Mouse (Mus musculus) lung, postnatal 14 days (tissue): ENCODE data around the gene Glul.
"Not testable (repeated sequence)": the region's sequence is repeated elsewhere in the genome, so short reads cannot be mapped to it uniquely, and the experiment has no call there.

Source experiments
- DNase-seq: peaks from one replicate; pipeline ENCODE4 v3.0.0; 2021

Gene Glul

DNA sequence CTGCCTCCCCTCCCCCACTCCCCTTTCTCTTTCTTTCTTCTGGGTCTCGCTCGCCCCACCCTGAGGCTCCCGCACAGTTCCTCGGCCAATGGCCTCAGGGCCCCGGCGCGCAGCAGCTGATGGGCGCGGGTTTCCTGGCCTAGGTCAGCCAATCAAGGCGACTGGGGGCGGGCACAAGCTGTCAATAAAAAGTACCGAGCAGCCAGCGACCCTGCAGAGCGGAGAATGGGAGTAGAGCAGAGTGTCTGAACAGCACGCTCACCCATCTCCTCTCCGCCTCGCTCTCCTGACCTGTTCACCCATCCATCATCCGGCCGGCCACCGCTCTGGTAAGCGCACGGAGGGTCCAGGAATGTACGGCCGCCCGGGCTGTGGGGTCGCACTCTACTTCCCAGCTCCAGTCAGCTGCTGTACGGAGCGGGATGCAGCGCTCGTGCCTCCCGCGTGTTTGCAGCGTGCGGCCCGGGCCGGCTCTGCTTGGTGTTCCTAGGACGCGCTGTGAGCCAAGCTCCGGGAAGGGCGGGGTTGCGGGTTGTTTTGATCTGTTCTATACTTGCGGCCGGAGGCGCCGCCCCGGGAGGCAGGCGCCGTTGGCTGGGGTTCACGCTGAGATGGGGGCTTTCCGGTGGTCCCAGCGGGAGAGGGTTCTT, at the start of gene Glul, which contains the start of gene Teddm2:
Glul (plus strand) TSS at position 214 of the 650 bp plus-strand sequence.
Teddm2 (minus strand) TSS at position 498 of the 650 bp plus-strand sequence.
- peak; percentile 97 for DNase-seq

DNA sequence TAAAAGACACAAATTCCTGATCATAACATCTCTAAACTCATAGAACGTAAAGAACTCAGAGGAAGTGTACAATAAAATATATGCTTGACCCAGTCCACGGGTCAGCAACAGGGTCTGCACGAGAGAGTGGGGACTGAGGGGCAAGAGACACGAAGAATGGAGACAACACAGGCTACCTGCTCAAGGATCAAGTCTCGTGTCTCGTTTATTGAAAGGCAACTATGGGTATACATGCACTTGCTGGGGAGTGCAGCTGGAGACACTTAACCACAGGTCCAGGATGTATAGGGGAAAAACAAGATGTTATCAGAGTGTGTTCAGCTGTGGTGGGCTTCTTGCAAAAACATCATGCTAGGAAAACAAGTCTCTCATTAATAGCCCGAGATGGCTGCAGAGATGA, 47.0 kb upstream of the Glul start:
- not testable (repeated sequence) for DNase-seq

DNA sequence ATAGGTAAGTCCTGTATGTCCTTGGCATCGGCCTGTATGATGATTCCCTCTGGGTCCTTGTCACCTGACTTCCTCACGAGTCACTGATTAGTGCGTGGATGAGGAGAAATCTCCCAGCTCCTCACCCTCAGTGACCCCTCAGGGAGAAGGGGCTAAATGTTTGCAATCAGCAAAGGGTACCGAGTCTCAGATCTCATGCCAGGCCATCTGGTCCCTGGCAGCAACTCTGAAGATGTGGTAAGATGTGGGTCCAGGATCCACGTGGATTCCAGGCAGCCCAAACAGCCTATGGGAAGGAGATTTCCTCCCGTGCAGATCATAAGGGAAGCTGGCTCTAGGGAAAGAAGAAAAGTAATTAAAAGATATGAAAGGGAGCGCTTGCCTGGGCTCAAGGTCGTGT, 43.8 kb upstream of the Glul start:
- DNase-seq = no peak

DNA sequence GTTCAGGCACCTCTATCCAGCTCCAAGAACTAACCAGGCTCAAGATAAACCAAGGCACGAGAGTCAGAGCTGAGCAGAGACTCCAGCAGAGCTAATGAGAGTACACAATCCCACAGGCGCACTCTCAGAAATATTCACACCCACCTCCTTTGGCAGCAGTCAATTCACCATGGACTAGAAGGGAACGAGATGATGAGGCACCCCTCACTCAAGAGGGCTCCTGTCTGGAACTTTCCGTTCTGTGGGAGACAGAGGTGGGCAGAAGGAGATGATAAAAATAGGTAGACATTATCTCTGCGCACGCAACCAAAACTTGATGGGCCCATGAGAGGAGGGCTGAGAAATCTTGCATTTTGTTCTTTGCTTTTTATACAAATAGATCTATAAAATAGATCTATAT, 25.7 kb upstream of the Glul start, which contains the start of gene Teddm1b:
Teddm1b (plus strand) TSS at position 301 of the 400 bp plus-strand sequence.
- DNase-seq = no peak

DNA sequence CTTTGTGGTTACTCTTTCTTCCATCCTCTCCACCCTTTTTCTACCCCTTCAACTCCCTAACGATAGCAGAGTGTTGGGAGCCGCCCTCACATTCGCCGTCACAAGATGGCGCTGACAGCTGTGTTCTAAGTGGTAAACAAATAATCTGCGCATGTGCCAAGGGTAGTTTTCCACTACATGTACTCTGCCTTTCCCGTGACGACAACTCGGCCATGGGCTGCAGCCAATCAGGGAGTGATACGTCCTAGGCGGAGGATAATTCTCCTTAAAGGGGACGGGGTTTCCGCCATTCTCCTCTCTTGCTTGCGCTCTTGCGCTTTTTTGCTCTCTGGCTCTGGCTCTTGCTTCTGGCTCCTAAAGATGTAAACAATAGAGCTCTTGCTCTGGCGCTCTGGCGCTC, 19.4 kb upstream of the Glul start:
- not testable (repeated sequence) for DNase-seq

DNA sequence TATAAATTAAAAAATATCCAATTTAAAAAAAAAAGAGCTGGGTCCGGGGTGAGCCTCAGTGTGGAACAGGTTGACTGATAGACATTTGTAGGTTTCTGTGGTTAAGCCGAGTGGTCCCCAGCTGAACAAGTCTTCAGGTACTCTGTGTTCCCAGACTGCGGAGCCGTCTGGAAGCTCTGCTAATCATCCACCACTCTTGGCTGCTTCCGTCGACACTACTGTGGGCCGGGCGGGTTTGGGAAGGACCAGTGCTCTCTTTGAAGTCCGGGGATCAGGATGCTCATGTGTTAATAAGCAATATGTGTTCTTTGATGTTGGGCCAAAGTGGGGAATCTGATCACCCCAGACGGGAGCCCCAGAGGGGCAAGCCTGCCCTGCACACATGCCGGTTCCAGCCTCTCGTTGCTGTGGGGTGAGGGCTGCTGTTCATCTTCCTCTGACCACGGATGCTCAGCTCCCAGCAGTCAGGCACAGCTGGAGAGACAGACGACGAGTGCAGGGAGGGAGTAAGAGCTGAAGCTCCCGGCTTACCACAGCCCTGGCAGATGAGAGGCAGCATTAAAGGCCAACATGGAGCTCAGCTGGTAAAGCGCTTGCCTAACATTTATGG, 13.6 kb upstream of the Glul start:
- DNase-seq = no peak

DNA sequence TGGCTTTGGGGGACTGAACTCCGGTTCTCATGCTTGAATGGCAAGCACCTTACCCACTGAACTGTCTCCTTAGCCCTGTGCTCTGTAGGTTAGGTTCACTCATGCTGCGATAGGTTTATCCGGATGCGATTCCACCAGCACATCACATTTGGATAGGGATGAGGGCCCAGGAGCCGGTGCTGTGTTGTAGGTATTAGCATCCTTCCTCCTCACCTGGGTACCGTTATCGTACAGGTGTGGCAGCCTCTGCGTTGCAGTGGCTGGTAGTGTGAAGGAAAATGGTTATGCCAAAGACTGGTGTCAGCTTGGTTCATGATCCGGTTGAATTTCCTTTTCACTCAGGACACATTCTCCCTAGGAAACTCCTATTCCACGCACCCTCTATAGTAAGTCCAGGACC, 9.6 kb upstream of the Glul start:
- no peak for DNase-seq

DNA sequence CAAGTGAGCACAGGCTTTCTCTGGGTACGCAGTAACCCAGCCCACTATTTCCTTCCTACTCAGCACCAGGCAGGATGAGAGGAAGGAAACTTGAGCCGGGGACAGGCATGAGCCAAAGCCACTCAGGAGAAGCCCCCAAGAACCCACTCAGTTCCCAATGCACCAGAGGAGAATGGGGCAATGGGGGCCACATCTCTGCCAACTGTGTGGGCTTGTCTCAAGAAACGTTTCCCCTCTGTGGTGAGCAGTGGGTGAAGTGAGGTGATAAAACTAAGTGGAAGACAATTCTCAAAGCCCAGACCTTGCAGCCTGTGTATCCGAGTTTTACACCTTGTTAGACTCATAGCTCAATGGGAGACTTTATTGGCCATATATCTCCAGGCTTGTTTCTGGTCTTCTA, 8.3 kb upstream of the Glul start, which contains the start of gene Teddm1a:
Teddm1a (plus strand) TSS at position 301 of the 400 bp plus-strand sequence.
- DNase-seq = no peak

DNA sequence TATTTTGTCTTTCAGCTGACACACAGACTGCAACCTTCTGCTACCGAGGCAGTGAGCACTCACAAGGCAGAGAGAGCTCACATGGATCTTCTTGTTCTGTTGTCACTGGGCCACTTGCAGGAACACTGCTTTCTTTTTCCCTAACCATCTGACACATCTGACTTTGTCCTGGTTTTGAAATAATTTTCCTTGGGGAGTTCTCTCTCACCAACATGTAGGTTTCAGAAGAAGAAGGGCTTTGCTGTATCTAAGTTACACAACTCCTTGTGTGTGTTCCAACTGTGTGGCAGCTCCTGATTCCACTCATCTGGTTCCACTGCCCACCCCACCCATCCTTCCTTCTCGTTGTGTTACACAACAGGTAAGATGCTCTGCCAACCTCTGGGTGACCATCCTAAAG, 6.0 kb upstream of the Glul start:
- DNase-seq = no peak

DNA sequence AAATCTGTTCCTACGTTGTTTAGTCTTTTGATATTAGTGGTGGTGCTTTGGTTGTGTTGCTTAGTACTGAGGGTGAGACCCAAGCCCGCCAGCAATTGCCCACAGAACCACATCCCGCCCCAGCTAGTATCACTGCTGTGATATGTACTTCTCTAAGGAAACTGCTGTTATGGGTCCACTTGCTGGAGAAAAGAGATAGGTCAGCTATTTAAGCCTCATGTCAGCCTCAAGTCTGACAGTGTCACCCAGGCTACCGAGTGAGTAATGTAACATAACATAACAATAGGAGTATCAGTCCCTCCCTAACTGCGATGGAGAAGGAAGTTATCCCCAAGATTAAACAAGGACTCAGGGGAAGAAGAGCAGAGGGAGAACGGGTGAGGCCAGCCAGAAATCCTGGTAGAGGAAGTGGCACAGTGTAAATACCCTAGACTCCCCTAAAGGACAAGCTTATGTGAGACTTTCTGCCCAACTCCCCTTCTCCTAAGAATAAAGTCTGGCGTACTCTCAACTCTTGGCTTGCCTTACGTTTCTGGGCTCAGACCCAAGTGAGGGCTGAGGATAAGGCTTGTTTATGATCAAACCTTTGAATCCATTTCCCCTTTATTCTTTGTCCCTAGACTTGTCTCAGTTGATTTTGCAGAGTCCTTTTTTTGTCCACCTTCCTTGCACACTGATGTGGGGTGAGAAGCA, 5.4 kb upstream of the Glul start:
- no peak for DNase-seq

DNA sequence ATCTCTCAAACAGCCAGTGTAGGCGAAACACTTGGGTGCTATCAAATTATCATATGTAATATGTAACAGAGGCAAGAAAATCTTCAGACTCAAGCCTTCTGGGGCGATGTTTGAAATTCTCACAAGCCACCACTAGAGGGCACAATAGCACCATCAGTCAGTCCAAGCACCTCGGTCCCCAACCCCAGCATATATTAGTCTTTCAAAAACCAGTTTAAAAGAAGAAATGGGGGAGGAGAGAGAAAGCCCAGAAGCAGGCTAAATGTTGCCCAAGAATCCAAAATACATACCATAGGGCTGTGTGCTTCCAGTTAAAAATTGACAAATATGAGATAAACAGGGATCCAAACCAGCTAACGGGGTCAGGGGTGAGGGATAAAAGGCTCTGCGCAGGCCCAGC, 4.8 kb upstream of the Glul start:
- peak; percentile 80 for DNase-seq

DNA sequence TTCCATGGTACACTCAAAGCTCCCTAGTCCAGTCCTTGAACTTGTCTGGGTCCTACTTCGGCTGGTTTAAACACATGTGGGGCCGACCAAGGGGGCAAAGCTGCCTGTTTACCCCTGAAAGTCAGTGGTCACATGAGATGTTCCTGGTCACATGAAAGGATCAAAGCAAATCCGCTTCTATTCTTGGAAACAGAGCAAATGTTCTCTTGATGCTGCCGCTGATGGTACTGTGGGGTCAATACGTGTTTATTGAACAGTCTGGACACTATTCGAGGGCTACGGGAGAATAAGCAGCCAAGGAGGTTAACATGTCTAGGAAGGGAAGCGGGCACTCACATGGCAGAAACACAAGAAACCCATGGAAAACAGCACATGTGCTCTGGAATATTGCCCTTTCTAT, 2.5 kb upstream of the Glul start:
- no peak for DNase-seq

DNA sequence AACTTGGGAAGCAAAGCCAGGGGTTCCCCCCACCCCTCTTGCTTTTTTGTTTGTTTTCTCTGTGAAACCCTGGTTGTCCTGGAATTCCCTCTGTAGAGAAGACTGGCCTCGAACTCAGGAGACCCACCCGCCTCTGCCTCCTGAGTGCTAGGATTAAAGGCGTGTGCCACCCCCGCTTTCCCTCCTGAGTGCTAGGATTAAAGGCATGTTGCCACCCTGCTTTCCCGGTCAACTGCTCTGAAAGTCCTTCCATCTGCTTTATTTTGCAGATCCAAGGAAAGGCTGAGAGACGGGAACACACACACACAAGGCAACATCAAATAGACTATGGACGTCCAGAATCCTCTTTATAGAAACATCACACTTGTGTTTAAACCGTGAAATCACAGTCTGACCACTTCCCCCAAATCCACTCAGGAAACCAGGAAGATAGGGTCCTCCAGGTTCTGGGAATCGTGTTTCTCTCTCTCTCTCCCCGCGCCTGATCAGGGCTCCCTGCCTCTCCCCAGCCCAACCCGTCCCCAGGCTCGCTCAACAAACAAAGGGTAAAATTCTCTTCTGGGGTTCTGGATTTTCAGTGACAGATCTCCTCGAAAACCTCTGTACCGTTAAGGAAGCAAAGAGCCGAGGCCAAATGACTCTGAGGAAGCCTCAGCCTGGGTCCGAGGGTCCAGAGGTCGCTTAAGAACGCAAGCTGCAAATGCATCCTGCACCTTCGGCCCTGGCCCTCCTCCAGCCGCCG, 584 bp upstream of the Glul start:
- DNase-seq = no peak

DNA sequence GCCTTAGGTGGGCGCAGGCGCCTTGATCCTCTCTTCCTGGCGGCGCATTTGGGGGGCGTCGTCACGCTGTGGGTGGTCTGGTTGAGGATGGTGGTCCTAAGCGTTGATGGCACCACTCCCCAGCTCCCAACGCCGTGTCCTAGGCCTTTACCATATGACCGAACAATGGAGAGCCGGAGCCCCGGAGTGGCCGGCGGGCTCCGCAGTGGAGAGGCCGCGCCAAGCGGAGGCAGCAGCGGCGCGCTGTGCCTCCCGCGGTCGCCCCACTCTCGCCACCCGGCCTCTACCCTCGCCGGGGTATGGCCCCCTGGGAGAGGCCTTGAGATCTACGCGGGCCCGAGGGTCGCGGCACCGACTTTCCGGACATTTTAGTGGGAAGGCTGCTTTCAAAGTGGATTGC, 637 bp downstream of the Glul start:
- peak; percentile 43 for DNase-seq

DNA sequence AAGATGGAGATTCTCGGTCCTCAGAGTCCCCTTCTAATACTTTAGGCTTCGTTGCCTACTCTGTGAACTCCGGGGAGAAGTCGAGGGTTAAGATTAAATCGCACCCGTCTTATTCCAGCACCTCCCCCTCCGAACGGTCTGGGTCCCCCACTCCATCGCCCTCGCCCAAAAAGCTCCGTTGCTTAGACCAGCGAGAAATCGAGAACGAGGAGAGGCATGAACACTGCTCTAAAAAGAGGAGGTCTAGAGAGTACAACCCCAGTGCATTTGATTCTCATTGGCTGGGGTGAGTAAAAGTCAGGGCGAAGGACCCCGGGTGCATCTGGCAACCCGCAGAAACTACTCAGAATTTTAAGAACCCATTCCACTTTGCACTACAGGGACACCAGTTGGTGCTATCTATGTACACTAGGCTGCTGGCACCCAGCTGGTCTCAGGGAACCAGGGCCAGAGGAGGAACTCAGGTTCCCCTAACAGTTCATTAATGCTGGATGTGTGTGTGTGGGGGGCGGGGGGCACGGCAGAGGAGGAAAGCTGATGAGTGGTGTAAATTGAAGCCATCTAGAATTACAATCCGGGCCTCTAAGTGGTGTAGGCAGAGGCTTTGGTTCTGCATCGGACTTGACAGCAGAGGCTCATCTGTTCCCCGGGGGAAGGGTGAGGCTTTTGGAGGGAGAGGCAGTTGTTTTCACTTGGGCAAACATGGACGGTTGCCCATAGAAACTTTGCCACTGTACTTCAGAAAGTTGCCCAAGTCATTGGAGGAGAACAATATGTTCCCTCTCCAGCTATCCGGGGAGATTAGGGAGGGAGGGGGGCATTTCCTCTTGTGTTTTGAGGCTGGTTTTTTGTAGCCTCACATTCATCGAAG, 1.4 kb downstream of the Glul start:
- DNase-seq = peak; percentile 79

DNA sequence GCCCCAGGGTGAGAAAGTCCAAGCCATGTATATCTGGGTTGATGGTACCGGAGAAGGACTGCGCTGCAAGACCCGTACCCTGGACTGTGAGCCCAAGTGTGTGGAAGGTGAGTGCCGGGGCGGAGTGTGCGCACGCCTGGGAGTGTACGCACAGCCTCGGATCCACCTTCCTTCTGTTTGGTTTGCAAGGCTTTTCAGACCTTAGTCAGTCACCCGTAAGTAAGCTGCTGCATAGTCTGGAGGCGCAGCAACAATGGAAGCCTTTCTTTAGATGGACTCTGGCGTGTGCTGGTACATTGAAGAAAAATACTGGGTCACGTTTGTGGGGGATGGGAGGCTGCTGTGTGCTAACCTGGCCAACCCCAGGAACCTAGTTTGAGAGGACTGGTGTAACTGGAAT, 3.3 kb downstream of the Glul start:
- no peak for DNase-seq

DNA sequence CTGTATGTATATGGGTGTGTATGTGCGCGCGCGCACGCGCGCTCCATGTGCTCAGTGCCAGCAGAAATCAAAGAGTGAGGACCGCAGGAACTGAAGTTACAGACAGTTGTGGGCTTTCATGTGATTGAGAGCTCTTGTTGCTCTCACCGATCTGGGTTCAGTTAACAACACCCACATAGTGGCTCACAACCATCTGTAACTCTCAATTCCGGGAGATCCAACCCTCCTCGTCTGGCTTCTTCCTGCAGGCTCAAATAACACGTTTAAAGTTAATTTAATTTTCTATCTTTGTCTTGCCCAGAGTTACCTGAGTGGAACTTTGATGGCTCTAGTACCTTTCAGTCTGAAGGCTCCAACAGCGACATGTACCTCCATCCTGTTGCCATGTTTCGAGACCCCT, 4.5 kb downstream of the Glul start:
- DNase-seq = no peak

DNA sequence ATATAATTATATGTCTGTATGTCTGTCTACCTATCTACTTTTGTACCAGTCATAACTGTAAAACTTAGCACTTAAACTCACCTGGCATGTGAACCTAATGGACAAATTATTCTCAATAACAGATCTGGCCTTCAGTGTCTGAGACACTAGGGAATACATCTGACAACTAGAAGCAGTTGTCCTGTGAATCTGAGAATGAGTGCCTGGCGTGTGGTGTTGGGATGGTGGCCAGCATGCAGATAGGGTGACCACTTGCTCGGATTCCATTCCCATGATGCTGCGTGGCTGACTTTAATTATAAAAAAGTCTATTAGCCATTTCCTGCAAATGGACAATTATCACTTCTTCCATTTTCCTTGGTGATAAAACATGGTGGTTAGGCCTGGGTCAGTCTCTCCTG, 6.1 kb downstream of the Glul start:
- no peak for DNase-seq

DNA sequence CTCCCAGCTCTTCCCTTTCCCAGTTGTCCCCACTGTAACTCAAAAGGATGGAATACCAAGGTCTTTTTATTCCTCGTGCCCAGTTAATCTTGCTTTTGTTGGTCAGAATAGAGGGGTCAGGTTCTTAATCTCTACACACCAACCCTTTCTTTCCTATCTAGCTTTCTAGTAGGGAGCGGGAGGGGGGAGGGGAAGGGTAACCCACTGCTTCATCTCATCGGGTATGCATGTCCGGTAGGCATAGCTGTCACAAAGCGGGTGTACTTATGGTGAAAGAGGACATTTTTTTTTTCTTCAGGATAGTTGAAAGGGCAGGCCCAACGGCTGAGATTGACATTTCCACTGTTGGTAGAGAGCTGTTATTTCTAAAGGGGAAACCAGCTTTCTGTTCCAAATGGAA, 8.5 kb downstream of the Glul start:
- DNase-seq = no peak

DNA sequence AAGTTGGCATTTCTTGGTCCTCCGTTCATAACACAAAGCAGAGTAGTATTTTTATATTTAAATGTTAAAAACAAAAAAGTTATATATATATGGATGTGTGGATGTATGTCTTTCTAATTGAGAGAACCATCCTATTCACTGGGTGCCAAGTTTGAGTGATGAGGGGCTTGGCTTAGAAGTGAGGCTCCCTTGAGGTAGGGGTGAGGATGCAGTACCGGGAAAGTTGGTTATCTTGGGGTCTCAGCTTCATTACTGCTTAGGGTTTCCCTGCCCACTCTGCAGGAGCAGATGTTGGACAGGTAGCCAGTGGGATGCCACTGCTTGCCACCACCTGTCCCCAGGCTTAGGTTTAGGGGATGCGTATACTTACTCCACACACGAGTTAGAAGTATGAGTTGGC, 9.0 kb downstream of the Glul start:
- DNase-seq = no peak

DNA sequence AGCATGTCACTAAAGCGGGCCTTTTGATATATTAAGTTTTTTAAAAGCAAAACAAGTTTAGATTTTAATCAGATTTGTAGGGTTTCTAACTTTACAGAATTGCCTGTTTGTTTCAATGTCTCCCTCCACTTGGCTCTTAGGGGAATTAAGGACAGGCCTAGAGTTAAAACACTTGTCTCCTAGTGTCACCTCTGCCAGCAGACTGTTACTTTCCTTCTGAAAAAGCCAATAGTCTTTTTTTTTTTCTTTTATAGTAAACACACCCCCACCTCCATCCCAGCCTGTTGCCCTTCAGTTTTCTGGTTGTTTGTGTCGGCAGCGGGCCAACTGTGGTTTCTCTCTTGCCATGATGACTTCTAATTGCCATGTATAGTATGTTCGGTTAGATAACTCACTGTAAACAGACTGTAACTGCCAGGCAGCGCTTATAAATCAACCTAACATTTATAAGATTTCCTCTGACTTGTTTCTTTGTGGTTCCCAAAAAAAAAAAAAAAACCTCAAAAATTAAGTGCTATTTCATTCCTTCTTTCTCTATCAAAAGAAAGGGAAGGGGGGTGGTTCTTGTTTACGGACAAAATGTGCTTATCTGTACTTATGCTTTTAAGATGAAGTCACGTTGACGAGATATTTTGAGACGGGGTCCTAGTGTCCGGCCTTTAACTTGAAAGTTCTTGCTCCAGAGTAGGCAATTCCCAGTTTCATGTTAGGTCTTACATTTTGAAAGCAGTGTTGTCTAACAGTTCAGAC, 9.6 kb downstream of the Glul start:
- no peak for DNase-seq

DNA sequence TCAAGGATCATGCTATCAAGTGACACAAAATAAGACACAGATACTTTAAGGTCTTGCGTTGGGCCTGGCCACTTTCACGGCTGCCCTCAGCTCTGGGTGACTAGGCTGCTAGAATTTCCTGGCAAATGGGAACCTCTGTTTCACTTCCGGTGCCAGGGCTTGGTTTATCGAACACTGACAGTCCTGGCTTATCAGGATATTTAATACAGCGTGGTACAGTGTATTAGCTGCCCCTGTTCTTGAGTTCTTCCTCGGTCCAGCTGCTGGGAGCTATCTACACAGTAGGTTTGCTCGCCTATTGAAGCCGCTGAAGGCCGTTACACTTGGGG, 10.2 kb downstream of the Glul start:
- no peak for DNase-seq
